39 mouse cellular contexts compared by ENCODE assay signal in the genomic region with DNA sequence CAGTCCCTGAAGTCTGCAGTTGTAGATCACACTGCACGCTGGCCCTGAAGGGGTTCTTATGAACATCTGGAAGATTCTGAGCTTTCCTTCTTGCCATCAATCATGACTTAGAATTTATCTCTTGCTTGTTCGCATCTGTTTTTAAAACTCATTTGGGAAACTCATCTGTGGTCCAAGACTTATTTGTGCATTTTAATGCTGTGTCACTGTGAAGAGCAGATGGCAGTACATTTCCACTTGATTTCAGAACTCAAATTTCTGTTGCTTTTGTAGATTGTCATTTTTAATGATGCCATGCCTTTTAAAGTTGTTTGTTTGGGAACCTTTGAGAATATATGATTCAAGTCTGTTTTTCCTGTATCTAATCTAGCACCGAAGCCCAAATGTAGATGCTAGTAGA. TPM values are rescaled to one million over a fixed set of nuclear protein-coding genes. Genes with fewer than 3 reads are reported as not detected.
"Had no signal": no experiment of that assay in that cellular context is flagged by ENCODE, and none has a peak within 500 bp of the region (broad histone marks: within the 10 kb centered on the region; RNA-seq: fewer than 3 reads in every experiment).

No protein-coding gene starts in this region.

- H3K4me3 ChIP-seq: limb, embryonic 10.5 days; limb, embryonic 12.5 days; limb, embryonic 13.5 days; limb, embryonic 15.5 days; liver, embryonic 12.5 days; liver, embryonic 13.5 days; liver, embryonic 15.5 days; lung, embryonic 15.5 days; megakaryocyte, embryonic 14.5 days; midbrain, embryonic 10.5 days; midbrain, embryonic 12.5 days; midbrain, embryonic 13.5 days; midbrain, embryonic 15.5 days; myocyte; neural tube, embryonic 12.5 days; neural tube, embryonic 13.5 days had no signal

- ATAC-seq: liver, embryonic 12.5 days; liver, postnatal 0 days; lung, postnatal 0 days; midbrain, embryonic 13.5 days; midbrain, embryonic 15.5 days; midbrain, embryonic 16.5 days had no signal

- H3K4me1 ChIP-seq: limb, embryonic 10.5 days; limb, embryonic 12.5 days; limb, embryonic 13.5 days; liver, embryonic 12.5 days; liver, embryonic 13.5 days; liver, embryonic 15.5 days; lung, embryonic 15.5 days; midbrain, embryonic 10.5 days; midbrain, embryonic 12.5 days; midbrain, embryonic 13.5 days; midbrain, embryonic 15.5 days; neural tube, embryonic 12.5 days; neural tube, embryonic 13.5 days had no signal

- H3K36me3 ChIP-seq: limb, embryonic 10.5 days; limb, embryonic 12.5 days; limb, embryonic 13.5 days; limb, embryonic 15.5 days; liver, embryonic 12.5 days; liver, embryonic 13.5 days; liver, embryonic 15.5 days; lung, embryonic 15.5 days; midbrain, embryonic 10.5 days; midbrain, embryonic 12.5 days; midbrain, embryonic 13.5 days; midbrain, embryonic 15.5 days; neural tube, embryonic 12.5 days; neural tube, embryonic 13.5 days had no signal

- DNase-seq: left cerebral cortex, postnatal 4 days; liver; liver, embryonic 13.5 days; liver, postnatal 0 days; lung, adult 18-20 months; lung, adult 2 months; lung, embryonic 14.5 days; lung, postnatal 10 days; lung, postnatal 14 days; lung, postnatal 36 days; lung, postnatal 4 days; midbrain, embryonic 14.5 days had no signal

- H3K27me3 ChIP-seq: limb, embryonic 12.5 days; limb, embryonic 13.5 days; limb, embryonic 15.5 days; liver, embryonic 12.5 days; liver, embryonic 13.5 days; liver, embryonic 15.5 days; lung, embryonic 15.5 days; midbrain, embryonic 12.5 days; midbrain, embryonic 13.5 days; midbrain, embryonic 15.5 days; neural tube, embryonic 12.5 days; neural tube, embryonic 13.5 days had no signal

- H3K4me2 ChIP-seq: limb, embryonic 12.5 days; limb, embryonic 13.5 days; limb, embryonic 15.5 days; liver, embryonic 11.5 days; liver, embryonic 12.5 days; liver, embryonic 13.5 days; liver, embryonic 15.5 days; lung, embryonic 14.5 days; lung, embryonic 15.5 days; midbrain, embryonic 11.5 days; midbrain, embryonic 12.5 days; midbrain, embryonic 13.5 days; midbrain, embryonic 15.5 days; neural tube, embryonic 12.5 days; neural tube, embryonic 13.5 days had no signal

- H3K27ac ChIP-seq: limb, embryonic 10.5 days; limb, embryonic 12.5 days; limb, embryonic 13.5 days; limb, embryonic 15.5 days; liver, embryonic 12.5 days; liver, embryonic 13.5 days; liver, embryonic 14.5 days; liver, embryonic 15.5 days; lung, embryonic 15.5 days; macrophage; midbrain, embryonic 10.5 days; midbrain, embryonic 12.5 days; midbrain, embryonic 13.5 days; midbrain, embryonic 15.5 days; neural tube, embryonic 12.5 days; neural tube, embryonic 13.5 days had no signal

- H3K9me3 ChIP-seq: limb, embryonic 10.5 days; limb, embryonic 12.5 days; limb, embryonic 13.5 days; limb, embryonic 15.5 days; liver, embryonic 12.5 days; liver, embryonic 13.5 days; liver, embryonic 15.5 days; lung, embryonic 15.5 days; midbrain, embryonic 10.5 days; midbrain, embryonic 12.5 days; midbrain, embryonic 13.5 days; midbrain, embryonic 15.5 days; neural tube, embryonic 12.5 days; neural tube, embryonic 13.5 days had no signal

- H3K9ac ChIP-seq: limb, embryonic 12.5 days; limb, embryonic 13.5 days; limb, embryonic 15.5 days; liver, embryonic 12.5 days; liver, embryonic 13.5 days; liver, embryonic 14.5 days; liver, embryonic 15.5 days; liver, postnatal 0 days; lung, embryonic 14.5 days; lung, embryonic 15.5 days; midbrain, embryonic 12.5 days; midbrain, embryonic 13.5 days; midbrain, embryonic 15.5 days; neural tube, embryonic 12.5 days; neural tube, embryonic 13.5 days had no signal

RNA-seq across cellular contexts. Expression of gene Kcnh1, which starts 19.1 kb away (rescaled TPM):
- total RNA-seq: liver, adult 2 months; megakaryocyte progenitor cell, adult 5-6 weeks; megakaryocyte, adult 5-6 weeks; megakaryocyte-erythroid progenitor cell, adult 5-6 weeks; monocyte, adult 5-6 weeks had no signal
- polyA plus RNA-seq: liver, adult 2 months; liver, embryonic 12.5 days; liver, embryonic 15.5 days; liver, embryonic 16.5 days; liver, postnatal 0 days; macrophage had no signal
